Mouse (Mus musculus) kidney, postnatal 25 days (tissue): ENCODE data around the gene Ssr2.

Experiments
- DNase-seq, 2 experiments: peaks; one replicate each; pipeline ENCODE4 v3.0.0; 2021; ENCODE audit warnings: mixed read lengths in 2 of 2

Gene Ssr2

GRCm38 (mm10) chr3:88625531-88625930 is 49.9 kb downstream of the Ssr2 start:
- no peak for DNase-seq

GRCm38 (mm10) chr3:88626316-88626715 is 50.6 kb downstream of the Ssr2 start:
- DNase-seq = peak; percentile 35 to 63

DNA sequence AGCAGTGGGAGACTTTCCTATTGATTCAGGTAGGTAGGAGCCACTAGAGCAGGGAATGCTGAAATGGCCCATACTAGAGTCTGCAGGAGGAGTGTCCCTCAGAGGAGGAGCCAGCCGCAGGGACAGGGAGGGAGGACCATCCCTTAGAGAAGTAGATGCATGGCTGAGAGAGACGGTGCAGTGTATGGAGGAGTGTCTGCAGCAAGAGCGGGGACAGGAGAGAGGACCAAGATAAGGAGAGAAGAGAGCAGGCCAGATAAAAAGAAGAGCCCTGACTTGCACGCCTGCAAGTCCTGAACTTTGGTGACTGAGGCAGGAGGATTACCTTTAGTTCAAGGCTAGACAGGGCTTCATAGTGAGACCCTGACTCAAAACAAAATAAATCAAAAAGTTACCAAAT is 51.4 kb downstream of the Ssr2 start:
- peak in 1 of 2 experiments; percentile 27 for DNase-seq

DNA sequence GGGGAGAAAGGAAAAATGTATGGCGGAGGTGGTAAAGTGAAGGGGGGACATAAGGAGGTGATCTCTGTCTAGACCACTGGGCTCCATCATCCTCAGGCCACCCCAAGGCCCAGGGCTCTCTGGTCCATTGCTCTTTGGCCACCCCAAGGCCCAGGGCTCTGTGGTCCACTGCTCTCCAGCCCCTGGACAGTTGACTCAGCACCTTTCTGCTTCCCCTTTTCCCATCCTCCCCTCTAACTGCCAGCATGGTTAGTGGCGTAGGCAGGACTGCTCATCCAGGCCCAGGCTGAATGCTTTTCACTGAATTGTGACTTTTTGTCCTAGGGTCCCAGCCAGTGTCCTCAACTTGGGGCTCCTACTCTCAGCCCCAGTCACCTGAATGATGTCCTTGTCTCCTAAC is 51.9 kb downstream of the Ssr2 start:
- DNase-seq = peak; percentile 75 to 92

DNA sequence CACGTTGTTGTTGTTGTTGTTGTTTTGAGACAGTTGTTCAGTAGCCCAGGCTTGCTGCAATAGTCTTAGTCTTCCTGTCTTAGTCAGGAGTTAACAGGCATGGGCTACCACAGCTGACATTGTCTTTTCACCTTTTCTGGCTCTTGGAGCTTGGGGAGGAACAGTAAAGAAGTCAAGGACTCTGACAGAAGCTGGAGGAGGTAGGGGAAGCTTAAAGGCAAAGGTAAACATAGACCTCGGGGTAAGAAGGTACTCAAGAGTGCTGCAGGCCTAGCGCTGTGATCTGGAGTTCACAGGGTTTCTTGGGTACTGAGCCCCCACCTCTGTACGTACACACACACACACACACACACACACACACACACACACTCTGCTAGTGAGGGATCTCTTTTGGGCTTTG is 53.1 kb downstream of the Ssr2 start:
- DNase-seq = no peak

DNA sequence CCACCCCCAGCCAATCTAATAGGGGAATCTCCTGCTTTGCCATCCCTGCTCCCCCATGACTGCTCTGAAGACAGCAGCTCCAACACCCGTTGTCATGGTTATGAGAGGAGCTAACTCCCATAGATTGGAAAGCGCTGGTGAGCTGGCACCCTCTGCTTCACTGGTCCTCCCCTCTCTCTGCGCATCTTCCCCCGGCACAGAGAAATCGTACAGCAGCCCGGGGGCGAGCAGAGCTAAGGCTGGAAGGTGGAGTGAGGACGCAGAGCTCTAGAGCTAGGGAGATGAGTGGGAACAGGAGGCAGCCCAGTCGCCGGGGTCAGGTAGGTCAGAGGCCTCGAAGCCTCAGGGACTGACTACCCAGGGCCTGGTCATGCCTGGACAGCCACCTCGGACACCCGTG is 53.6 kb downstream of the Ssr2 start:
- DNase-seq = no peak

- no peak for DNase-seq
These were observed 54.3 kb downstream of the Ssr2 start for GRCm38 (mm10) chr3:88630018-88630417.

GRCm38 (mm10) chr3:88630849-88631341 is 55.2 kb downstream of the Ssr2 start:
- peak; percentile 60 to 80 for DNase-seq

DNA sequence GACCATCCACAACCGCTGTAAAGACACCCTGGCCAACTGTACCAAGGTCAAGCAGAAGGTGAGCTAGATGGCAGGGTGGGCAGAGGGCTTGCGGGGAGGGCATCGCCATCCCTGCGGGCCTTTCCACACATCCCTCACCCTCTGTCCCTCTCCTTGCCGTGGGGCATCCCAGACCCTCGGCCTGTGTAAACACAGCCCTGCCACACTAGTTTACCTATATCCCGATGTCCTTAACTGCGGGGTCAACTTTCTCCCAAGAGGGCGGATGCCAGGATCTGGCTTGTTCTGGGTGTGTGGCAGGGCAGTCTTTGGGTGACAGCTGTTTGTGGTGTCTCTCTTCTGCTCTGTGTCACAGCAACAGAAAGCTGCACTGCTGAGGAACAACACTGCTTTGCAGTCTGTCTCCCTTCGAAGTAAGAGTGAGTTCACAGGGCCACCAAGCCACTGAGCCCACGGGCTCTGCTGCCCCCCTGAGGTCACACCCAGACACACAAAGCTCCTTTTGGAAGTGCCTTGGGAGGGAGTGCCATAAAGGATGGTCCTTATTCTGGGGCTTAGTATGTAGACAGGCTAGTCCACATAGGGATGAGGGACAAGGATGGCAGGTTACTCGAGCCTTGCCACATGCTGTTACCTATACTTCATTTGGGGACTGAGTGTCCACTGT is 56.4 kb downstream of the Ssr2 start:
- peak; percentile 32 to 44 for DNase-seq

DNA sequence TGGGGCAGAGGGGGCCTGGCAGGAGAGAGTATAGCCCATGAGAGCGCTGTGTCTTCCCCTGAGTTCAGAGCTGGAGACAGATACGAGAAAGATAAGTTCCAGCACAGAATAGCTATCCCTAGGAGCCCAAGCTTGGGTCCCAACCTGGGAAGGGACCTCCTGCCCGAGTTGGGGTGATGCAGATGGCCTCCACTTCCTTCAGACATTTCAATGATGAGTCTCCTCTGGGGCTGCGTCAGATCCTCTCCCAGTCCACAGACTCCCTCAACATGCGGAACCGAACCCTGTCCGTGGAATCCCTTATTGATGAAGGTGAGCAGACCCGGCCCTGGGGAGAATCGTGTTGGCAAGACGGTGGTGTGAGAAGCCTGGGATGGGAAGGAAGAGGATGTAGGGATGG is 57.4 kb downstream of the Ssr2 start:
- DNase-seq = no peak

DNA sequence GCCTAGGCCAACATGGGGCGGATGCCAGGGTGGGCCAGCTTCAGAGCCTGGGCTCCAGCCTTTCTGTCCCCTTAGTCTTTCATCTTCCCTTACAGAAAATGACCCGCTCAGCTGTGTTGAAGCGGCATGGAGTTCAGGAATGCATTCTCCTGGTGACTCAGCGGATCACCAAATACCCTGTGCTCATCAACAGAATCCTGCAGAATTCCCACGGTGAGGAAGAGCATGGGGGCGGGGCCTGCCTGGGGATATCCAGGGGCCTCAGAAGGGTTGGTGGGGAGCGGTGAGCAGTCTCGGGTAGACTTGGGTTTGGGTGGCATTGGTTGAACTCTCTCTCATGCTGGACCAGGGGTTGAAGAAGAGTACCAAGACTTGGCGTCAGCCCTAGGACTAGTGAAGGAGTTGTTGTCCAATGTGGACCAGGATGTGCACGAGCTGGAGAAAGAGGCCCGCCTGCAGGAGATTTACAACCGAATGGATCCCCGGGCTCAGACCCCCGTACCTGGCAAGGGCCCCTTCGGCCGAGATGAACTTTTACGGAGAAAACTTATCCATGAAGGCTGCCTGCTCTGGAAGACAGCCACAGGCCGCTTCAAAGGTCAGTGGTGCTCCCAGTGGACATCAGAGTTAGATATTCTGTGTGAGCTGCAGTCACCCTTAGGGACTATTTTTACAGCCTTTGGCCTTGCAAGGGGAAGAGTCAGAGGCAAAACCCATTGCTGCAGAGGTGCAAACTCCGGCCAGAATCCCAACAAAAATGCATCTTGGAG is 60.0 kb downstream of the Ssr2 start:
- peak; percentile 62 to 64 for DNase-seq

DNA sequence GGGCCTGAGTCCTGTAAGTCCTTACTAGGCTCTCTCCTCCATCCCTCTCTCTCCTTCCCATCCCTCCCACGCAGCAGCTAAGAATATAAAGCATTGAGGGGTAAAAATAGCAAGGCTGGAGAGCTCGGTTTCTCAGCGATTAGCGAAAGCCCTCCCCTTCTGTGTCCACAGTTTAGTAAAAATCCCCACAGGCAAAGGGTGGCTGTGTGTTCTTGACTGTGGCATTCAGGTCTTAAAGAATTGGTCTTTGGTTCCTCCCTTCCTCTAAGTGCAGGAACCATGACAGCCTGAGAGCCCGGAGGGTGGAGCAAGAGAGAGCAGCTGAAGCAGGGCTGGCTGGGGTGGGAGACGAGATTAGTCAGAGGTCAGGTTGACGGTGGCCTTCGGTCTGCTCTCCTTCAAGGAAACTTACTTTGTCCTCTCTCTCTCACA is 60.9 kb downstream of the Ssr2 start:
- DNase-seq = peak in 1 of 2 experiments; percentile 40

DNA sequence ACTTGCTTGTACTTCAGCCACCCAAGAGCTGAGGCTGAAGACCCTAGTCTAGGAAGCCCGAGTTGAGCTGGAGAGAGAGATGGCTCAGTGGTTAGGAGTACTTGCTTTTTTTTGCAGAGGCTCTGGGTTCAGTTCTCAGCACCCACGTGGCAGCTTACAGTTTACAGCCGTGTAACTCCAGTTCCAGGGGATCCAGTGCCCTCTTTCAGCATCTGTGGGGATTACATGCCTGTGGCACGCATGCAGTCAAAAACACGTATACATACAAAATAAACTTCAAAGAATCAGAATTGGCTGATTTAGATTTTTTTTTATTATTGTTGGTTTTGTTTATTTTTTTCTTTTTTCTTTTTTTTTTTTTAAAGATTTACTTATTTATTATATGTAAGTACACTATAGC is 61.5 kb downstream of the Ssr2 start:
- no peak for DNase-seq
